Mouse (Mus musculus) embryo, embryonic 11.5 days (tissue): Measurements from ENCODE around the gene Dab1.

ENCODE experiments used
- DNase-seq: peaks from one replicate; pipeline ENCODE4 v3.0.0-alpha.2; 2012; ENCODE audit warnings: low read depth, low spot score

The Dab1 gene

DNA sequence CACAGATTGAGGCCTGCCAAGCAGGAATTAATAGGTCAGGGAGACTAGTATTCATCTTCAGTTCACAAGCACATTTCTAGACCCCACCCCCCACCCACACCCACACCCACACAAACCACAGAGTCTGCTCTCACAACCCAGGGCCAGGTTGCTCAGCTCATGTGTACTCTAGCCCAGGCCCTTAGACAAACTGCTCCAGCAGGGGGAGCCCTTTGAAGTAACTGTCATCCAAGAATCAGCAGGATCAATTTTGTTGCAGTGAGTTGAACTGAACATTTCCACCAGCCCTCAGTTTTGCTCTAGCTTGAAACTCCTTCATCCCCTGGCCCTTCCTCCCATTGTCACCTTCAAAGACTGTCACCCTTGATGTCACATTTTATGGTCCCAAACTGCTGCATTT is 1046.4 kb downstream of the Dab1 start:
- peak; percentile 30 for DNase-seq

DNA sequence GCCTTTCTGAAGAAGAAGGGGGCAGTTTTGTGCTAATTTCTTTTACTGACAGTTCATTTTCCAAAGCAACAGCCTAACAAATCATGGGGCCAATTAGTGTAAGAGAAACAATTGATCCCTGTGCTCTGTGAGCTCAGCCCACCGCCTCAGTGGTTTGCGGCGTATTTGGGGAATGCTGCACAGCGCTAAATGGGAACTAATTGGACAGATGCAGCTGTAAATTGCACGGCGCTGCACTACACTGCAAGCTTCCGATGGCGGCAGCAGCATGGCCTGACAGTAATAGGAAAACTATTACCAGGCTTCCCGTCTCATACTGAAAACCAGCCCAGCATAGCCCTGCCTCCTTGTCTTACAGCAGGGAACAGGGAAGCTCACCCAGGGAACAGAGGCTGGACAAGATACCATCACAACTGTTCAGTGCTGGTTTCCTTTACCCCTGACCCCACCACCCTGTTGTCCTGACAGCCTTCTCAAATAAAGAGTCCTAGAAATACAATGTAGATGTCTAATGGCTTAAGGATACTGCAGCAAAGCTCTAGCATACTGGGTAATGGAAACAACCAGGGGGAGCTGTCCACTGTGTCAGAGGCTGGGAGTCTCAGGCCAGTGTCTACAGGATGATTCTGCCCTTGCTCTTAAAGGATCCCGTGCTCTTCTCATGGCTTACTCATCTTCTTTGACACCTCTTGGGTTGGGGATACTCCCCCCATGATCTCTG is 1047.8 kb downstream of the Dab1 start:
- no peak for DNase-seq

DNA sequence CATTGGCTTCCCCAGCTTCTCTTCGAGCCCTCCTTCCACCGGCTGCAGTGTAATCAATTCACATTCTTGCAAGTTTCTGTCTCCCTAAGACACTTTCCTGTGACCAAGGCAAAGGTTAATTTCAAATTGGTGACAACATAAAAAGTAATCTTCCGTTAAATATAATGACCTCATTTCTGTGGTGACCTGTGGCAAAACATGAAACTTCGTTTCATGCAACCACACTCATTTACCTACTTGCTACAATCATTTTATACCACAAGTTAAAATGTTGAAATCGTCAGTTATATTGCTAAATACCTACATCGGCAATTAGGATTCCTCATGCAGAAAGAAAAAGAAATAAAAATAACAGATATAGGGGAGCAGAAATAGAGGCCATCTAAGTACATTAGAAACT is 1048.9 kb downstream of the Dab1 start:
- DNase-seq: no peak

DNA sequence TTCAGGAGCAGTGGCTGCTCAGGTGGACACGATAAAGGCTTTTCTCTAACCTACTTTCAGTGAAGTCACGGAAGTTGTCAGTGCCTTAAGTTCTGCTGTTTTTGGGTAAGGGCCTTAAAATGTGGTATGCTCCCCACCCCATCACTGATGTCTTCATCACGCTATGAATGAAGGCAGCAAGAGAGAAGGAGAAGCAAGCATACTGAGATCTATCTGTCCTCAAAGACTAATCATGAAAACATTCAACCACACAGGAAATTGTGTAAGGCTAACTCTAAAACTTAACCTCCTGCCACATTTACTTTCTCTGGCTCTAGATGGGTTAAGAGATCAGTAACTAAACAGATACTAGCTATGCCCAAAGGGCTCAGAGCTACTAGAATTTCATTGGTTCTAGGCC is 1050.2 kb downstream of the Dab1 start:
- no peak for DNase-seq

DNA sequence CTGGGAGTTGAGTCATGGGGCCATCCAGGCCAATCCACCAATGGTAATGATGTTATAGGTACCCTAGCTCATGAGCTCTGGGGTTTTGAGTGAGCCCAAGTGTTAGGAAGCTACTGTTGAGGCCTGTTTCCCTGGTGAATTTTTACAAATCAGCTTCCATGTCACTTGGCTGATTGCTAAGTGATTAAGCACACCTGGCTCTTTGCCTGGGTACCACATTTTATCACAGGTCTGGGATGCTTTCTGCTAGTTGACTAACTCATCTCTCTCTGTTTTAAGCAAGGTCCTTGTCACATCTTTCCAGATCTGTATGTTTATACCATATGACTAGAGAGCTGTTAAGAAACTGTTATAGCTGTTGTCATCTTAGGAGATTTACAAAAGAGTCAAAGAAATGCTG is 1051.6 kb downstream of the Dab1 start:
- DNase-seq: no peak

DNA sequence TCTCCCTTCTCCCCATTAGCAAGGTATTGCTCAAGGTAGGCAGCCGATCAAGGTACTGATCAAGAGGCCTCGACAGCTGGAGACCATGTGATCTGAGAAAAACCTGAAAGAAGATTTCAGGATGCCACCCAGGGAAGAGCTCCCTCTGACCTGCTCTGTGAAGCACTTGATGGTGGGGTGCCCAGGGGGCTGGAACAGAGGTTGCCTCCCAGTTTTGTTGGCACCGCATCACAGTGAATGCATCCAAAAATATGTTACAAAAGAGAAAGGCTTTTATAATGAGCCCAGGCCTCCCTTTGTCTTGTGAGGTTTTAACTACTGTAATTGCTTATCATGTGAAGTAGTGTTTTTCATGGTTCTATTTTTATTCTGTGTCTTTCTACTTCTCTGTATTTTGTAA is 1054.2 kb downstream of the Dab1 start:
- DNase-seq: no peak

DNA sequence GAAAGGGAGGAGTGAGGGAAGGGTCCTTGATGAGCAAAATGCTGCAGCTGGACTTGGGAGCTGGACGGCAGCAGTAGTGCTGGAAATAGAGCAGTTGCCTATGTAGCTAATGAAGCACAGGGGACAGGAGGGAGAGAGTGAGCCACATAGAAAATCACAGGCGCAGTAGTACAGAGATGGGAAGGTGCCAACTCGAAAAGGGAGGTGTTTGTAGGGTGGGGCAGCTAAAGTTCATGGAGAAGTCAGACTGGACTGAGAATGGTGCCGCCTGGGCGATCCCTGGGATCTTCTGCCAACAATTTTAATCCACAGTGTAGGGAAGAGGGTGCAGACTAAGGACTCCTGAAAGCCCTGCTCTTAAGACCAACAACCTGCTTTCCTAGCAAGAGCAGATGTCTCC is 1055.5 kb downstream of the Dab1 start:
- DNase-seq: no peak

DNA sequence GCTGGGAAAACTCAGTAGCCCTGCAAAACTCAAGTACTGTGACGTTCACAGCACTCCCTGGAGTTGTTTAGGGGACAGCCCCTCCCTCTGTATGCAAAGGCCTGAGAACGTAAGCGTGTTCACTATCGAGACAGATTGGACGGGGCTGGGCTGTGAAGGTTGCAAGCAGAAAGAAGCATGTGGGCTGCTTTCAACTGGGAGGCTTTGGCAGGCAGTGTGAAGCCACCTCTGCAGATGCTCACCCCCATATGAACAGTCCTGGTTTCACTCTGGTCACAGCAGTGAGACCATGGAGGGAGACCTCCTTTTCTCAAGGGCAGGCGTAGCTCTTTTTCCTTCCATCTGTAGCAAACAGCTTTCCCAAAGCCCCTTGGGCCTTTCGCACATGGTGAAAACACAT is 1059.1 kb downstream of the Dab1 start:
- DNase-seq: no peak

DNA sequence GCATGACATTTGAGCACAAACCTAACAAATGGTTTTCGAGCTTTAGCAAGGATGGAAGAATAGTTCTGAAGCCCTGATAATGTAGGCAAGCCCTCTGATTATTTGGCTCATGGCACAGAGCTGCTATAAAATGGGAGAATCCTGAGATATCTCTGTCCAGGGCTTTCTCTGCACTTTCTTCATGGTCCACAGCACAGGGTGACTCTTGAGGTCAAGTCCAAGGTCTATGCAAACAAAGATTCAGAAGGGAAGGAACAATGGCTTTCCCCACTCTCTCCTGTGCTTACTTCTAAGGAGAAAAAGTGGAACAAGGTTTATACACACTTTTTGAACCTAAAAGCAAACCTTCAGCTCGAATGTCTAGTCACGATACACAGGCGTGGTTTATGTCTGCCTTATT is 1061.3 kb downstream of the Dab1 start:
- no peak for DNase-seq

DNA sequence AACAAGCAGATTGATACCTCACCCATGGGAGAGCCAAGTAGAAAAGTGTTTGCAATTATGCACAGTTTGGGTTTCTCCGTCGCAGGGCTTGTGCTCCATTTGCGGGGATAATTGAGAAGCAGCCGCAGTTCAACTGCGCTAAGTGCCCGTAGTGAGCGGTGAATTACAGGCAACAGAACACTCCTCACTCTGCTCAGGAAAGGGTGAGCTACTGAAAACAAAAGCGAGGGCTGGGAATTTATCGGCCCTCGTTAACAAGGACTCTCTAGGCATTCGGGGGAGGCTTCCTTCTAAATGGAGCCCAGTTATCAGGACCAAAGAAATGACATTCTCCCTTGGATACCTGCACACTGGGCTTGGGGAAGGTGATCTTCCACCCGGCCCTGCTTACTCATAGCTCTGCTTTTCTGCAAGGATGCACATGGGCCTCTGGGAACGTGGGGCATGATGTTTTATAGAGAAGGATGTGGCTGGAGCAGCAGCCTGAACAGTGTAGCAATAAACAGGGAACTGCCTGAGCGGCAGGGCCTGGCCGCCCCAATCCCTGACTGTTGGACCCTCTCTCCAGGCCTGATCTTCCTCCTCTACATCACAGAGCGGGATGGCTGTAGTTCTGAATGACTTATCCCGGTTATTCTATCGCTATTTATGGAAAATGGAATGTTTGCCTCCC is 1067.1 kb downstream of the Dab1 start:
- no peak for DNase-seq

DNA sequence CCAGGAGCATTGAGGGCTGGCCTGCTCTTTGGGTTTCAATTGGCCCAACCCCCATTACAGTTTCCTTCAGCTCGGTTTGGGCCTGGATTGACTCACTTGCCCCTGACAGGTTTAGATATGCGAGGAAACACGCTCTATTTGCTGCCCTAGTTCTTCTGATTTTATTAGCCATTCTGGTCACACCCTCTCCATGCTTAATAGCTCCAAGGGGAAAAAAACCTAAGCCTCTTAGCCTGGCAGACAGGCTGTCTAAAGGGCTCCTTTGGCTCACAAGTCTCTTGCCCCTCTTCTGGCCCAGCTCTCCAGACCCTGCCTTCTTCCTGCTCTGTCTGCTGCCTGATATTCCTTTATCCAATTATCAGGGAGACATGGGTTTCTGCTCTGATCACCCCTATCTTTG is 1069.9 kb downstream of the Dab1 start:
- DNase-seq: no peak

DNA sequence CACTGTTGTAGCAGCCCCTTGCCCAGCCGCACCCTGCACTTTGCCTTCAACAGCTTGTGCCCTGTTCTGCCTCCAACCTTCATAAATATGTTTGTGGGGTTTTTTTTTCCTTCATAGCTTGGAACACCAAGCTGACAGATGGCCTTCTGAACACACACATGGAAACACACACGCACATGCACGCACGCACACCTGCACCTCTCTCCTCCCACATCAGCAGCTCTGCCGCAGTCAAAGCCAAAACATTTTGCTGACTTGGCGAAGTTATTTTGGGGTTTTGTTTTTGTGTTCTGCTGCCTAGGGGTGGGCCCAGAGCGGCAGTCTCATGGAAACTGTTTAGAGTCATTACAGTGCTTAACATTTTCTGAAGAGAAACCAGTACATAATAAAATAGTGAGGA is 1071.9 kb downstream of the Dab1 start:
- DNase-seq: no peak

DNA sequence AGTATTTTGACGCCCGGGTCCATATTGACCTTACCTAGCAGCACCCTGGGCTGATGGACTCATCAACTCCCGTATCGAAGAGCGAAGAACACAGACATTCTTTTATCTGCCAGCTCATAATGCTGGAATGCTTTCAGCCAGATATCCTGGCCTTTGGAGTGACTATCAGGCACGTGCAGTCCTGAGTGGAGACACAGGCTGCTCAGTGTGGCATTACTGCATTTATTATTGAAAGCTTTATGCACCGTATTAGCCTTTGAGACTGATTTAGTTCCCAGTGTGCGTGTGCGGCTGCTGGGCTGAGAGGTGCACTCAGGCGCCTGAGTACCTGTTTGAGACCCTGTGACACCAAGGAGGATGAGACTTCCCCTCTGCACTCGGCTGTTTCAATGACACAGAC is 1075.0 kb downstream of the Dab1 start:
- DNase-seq: no peak

DNA sequence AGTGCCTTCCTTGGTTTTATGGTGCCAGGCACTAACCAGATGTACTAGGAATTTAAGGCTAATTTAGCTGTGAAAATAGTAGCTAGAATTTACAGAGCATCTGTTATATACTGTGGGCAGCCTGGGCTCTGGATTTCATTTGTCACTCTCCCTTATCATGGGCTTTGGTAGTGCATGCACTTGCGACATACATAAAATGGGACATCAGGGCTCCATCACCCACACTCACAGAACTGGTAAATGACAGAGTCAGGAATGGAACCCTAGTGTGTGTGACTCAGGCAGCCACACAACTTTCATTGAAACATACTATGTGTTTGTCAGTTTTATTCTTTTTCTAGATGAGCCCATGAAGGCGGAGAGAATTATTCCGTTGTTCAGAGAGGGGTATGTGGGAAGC is 1077.4 kb downstream of the Dab1 start:
- DNase-seq: no peak

DNA sequence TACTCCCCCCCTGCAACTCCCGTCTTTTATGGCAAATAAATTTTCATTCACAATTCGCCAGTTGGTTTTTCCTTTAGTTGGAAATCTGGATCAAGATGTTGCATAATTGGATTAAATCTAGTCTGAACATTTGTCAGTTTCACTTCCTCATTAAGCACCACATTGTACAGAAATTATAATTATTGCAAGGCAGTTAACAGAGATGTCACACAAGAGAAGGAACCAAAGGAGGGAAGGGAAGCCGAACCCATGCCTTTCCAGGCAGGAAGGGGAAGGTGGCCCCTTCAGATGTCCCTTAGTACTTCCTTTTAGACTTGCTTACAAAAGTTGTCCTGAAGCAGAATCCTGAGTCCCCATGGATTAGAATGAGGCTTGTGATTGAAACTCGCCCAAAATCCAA is 1078.5 kb downstream of the Dab1 start:
- DNase-seq: no peak

DNA sequence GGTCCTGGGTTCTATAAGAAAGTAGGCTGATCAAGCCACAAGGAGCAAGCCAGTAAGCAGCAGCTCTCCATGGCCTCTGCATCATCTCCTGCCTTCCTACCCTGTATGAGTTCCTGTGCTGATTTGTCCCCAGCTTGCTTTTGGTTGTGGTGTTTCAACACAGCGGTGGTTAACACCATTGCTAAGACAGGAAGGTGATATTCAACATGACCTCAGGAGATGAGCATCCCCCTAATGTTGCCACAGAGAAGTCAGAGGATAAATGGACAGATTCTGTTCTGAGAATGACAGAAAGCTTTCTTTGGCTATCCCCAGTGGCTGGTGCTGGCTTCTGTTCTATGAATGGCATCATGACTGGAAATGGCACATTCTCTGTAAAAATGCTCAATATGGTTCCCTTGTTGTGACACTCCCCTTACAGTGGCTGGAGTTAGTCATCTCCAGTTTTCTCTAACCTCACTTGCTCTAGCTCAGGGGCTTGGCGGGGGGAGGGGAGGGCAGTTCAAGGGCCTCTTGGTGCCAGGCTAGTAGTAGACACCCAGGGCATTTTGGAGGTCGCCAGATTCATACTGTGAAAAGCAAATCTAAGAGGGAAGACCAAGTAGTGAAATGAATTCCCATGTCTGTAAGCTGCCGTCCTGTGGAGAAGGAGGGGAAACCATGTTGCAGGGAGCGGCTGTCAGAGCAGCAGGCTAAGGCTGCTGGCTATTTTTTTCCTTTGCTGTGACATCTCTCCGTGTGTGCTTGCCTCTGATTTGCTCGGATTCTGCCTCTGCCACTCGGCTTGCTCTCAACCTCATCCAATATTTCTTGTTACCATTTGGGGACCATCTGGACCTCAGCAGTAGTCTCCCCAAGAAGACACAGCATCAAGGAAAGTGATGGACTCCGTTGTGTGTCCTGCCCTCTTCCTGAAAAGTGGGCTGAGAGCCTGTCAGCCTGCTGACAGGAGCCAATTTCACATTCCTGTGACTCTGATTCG is 1086.8 kb downstream of the Dab1 start:
- DNase-seq: no peak

DNA sequence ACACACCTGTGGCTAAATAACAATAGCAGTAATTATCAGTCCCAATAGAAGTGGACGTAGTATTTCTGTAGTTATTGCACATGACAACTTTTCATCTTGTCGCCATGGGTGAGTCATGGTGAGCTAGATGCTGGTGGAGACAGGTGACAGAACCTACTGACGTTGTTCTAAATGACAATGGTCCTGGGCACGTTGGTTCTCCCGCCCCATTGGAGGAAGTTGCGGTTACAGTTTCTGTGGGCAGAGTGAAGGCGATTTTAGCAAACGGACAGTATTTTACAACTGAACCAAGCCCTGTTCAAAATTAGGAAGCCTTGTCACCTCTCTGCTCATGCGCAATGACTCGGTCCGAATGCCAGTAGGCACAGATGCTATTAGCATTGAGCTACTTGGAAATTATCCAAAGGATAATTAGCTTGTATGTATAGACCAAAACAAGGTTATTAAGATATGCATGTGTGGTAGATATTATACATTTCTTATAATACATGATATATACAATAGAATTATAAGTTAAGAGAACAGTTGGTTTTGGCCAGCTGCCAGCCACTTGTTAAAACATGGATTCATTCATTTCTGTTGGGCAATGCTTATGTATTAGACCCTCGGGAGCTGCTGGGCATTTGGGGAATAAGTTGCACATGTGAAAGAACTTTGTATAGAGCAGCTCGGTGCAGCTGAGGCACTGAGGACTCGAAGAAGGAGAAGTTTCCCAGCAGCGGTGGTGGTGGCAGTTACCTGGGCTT is 1093.4 kb downstream of the Dab1 start:
- no peak for DNase-seq

DNA sequence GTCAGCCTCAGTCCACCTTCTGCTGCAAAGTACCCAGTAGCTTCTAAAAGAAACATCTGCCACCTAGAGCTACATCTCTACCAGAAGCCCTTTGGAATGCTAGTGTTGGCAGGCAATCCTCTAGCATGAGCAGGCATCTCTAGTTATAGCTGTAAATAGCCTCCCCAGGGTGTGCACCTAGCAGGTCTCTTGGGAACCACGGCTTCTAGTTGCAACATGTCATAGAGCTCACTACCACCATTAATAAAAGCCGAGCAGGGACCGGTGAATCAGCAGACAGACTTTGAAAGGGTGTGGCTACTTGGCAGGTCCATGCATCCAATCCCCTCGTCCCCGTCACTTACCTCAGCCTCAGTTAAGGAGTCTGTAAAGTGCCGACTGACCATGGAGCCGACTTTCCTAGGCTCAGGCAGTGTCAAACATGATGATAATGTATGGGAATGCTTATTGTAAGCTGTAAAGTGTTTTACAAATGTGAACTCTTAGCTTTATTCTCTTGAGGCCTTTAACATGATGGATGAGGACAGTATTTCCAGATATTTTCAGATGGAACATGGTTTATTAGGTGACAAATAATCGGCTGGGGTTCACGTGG is 1095.9 kb downstream of the Dab1 start:
- no peak for DNase-seq

DNA sequence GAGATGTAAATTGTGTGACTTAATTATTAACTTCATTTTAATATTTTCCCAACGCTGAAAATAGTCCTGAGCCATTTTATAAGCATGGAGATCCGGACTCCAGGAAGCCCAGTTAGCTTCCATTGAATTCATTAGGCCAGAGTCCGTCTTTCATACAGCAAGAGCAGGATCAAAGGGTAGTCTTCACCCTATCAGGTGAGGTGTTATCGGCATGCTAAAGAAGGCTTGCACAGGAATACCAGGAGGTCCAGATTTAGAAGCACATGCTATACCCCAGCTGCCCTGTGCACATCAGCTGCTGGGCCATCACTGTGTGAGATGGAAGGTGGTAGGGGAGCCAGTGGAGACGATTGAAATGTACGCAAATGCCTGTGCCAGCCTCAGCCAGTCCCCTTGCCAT is 1096.7 kb downstream of the Dab1 start:
- DNase-seq: no peak

DNA sequence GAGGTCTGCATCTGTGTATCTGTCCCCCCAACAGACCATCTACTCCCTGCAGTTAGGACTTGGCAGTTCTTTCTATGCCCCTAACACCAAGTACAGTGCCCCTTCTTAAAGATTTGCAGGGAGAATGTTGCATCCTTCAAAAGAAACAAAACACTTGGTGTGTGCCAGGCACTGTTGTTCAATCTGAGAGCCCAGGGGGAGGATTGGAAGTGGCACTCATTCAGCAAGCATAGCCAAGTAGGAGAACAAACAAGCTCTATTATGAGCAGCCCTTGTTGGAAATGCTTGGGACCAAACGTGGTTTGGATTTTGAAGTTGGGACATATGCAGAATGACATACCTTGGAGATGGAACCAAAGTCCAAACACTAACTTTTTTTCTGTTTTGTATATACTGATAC is 1097.3 kb downstream of the Dab1 start:
- no peak for DNase-seq
